Mouse (Mus musculus) midbrain, embryonic 13.5 days (tissue): ENCODE measurements at regions not wholly inside any gene's neighbourhood (a gene's known extent, or its start where the extent isn't known, plus 50 kb on each side); places are given as distances from the start of the nearest gene placed in this dataset.

Experiments
- ATAC-seq: fragments of 200-750 bp; cut with Nextera tagmentation; 2 replicates; pipeline ENCODE4 v1.8.0; 2017; ENCODE audit warnings: mild to moderate bottlenecking, moderate TSS enrichment, moderate library complexity
- H3K27ac ChIP-seq: fragments of 300-500 bp; sonication (generic); 2 replicates; pipeline ENCODE4 v1.5.1; 2015; ENCODE audit warnings: inconsistent platforms, mild to moderate bottlenecking, moderate library complexity
- H3K27me3 ChIP-seq: fragments of 300-500 bp; sonication (generic); 2 replicates; pipeline ENCODE4 v1.6.1; 2015; ENCODE audit warnings: mild to moderate bottlenecking, inconsistent platforms
- H3K36me3 ChIP-seq: fragments of 300-500 bp; sonication (generic); 2 replicates; pipeline ENCODE4 v1.6.1; 2015; ENCODE audit warnings: mild to moderate bottlenecking, inconsistent platforms
- H3K4me1 ChIP-seq: fragments of 300-500 bp; sonication (generic); replicated peaks from 2 replicates; pipeline ENCODE4 v1.6.1; 2015; ENCODE audit warnings: inconsistent platforms
- H3K4me2 ChIP-seq: fragments of 300-500 bp; sonication (generic); replicated peaks from 2 replicates; pipeline ENCODE4 v1.6.1; 2015; ENCODE audit warnings: moderate library complexity, mild to moderate bottlenecking, inconsistent platforms
- H3K4me3 ChIP-seq: fragments of 300-500 bp; sonication (generic); replicated peaks from 2 replicates; pipeline ENCODE4 v1.5.1; 2015; ENCODE audit warnings: mild to moderate bottlenecking, inconsistent platforms
- H3K9ac ChIP-seq: fragments of 300-500 bp; sonication (generic); replicated peaks from 2 replicates; pipeline ENCODE4 v1.6.1; 2015; ENCODE audit warnings: mild to moderate bottlenecking, inconsistent platforms
- H3K9me3 ChIP-seq: fragments of 300-500 bp; sonication (generic); 2 replicates; pipeline ENCODE4 v1.6.1; 2016; ENCODE audit warnings: mild to moderate bottlenecking, inconsistent platforms
- WGBS: fragments of 180-500 bp; shearing (Covaris S2); methylation state at CpG from one replicate; pipeline ENCODE4 v1.1.7; 2015; 5-methylcytosine and 5-hydroxymethylcytosine counted together

- Histone ChIP-seq H3K9ac (no peak overlapping the region), H3K4me2 (no peak overlapping the region), H3K27ac (no peak overlapping the region), H3K36me3 (no peaks in the 10 kb centered on the region), H3K9me3 (no peaks in the 10 kb centered on the region), H3K4me3 (no peak overlapping the region), H3K27me3 (no peaks in the 10 kb centered on the region), H3K4me1 (no peaks in the 10 kb centered on the region)
- ATAC-seq, result no peak
- WGBS, result 92% methylated on average over 4 of the region's 4 CpGs
These were observed 538.0 kb downstream of the Etv1 start for GRCm38 (mm10) chr12:39317229-39317628.

- Histone ChIP-seq H3K27me3 (no peaks in the 10 kb centered on the region), H3K4me2 (no peak overlapping the region), H3K4me1 (no peaks in the 10 kb centered on the region), H3K9me3 (no peaks in the 10 kb centered on the region), H3K27ac (no peak overlapping the region), H3K36me3 (no peaks in the 10 kb centered on the region), H3K9ac (no peak overlapping the region), H3K4me3 (no peak overlapping the region)
- 85% methylated on average over 1 of the region's 1 CpGs for WGBS
- ATAC-seq, result no peak
These were observed 542.3 kb downstream of the Etv1 start for GRCm38 (mm10) chr12:39321453-39321852.

- no peak for ATAC-seq
- no peaks in the 10 kb centered on the region for H3K9me3 ChIP-seq
- H3K36me3 ChIP-seq, result no peaks in the 10 kb centered on the region
- H3K27me3 ChIP-seq, result no peaks in the 10 kb centered on the region
- no peak overlapping the region for H3K4me2 ChIP-seq
- H3K9ac ChIP-seq, result no peak overlapping the region
- no peak overlapping the region for H3K27ac ChIP-seq
- 88% methylated on average over 7 of the region's 7 CpGs for WGBS
- H3K4me3 ChIP-seq, result no peak overlapping the region
- H3K4me1 ChIP-seq, result 0 out of 2 replicates have a peak, but pooled peaks cover 3% of the 10 kb centered on the region
These were observed 547.0 kb downstream of the Etv1 start for GRCm38 (mm10) chr12:39326157-39326556.

- Histone ChIP-seq H3K36me3 (no peaks in the 10 kb centered on the region), H3K9ac (no peak overlapping the region), H3K27ac (no peak overlapping the region), H3K9me3 (no peaks in the 10 kb centered on the region), H3K27me3 (no peaks in the 10 kb centered on the region), H3K4me3 (no peak overlapping the region), H3K4me2 (no peak overlapping the region), H3K4me1 (0 out of 2 replicates have a peak, but pooled peaks cover 3% of the 10 kb centered on the region)
- whole genome bisulfite sequencing, result 89% methylated on average over 4 of the region's 4 CpGs
- no peak for ATAC-seq
These were observed 547.6 kb downstream of the Etv1 start for GRCm38 (mm10) chr12:39326668-39327299.

- H3K36me3 ChIP-seq, result no peaks in the 10 kb centered on the region
- ATAC-seq, result peak; percentile 37; the same call in 1 of the 2 replicates
- no peak overlapping the region for H3K9ac ChIP-seq
- no peak overlapping the region for H3K27ac ChIP-seq
- no peaks in the 10 kb centered on the region for H3K27me3 ChIP-seq
- no peak overlapping the region for H3K4me2 ChIP-seq
- 0 out of 2 replicates have a peak, but pooled peaks cover 3% of the 10 kb centered on the region for H3K4me1 ChIP-seq
- no peak overlapping the region for H3K4me3 ChIP-seq
- no peaks in the 10 kb centered on the region for H3K9me3 ChIP-seq
These were observed 549.2 kb downstream of the Etv1 start for GRCm38 (mm10) chr12:39328377-39328776.

GRCm38 (mm10) chr12:39339101-39339538 lies 559.9 kb downstream of the Etv1 start:
- H3K36me3 ChIP-seq, result no peaks in the 10 kb centered on the region
- H3K27me3 ChIP-seq, result no peaks in the 10 kb centered on the region
- no peak overlapping the region for H3K4me3 ChIP-seq
- 89% methylated on average over 5 of the region's 5 CpGs for WGBS
- no peaks in the 10 kb centered on the region for H3K9me3 ChIP-seq
- no peak overlapping the region for H3K4me2 ChIP-seq
- ATAC-seq, result no peak
- no peak overlapping the region for H3K27ac ChIP-seq
- no peaks in the 10 kb centered on the region for H3K4me1 ChIP-seq
- no peak overlapping the region for H3K9ac ChIP-seq

GRCm38 (mm10) chr12:39341751-39342271 lies 562.6 kb downstream of the Etv1 start:
- H3K4me3 ChIP-seq, result no peak overlapping the region
- H3K4me1 ChIP-seq, result no peaks in the 10 kb centered on the region
- 65% methylated on average over 5 of the region's 5 CpGs for WGBS
- no peaks in the 10 kb centered on the region for H3K36me3 ChIP-seq
- H3K9me3 ChIP-seq, result no peaks in the 10 kb centered on the region
- H3K9ac ChIP-seq, result no peak overlapping the region
- H3K27me3 ChIP-seq, result no peaks in the 10 kb centered on the region
- no peak overlapping the region for H3K27ac ChIP-seq
- no peak overlapping the region for H3K4me2 ChIP-seq
- ATAC-seq, result 0 out of 2 replicates have a peak, but pooled peaks have one; percentile 48

GRCm38 (mm10) chr12:39342327-39342726 lies 563.1 kb downstream of the Etv1 start:
- Histone ChIP-seq H3K36me3 (no peaks in the 10 kb centered on the region), H3K4me1 (no peaks in the 10 kb centered on the region), H3K4me2 (no peak overlapping the region), H3K9me3 (no peaks in the 10 kb centered on the region), H3K4me3 (no peak overlapping the region), H3K27me3 (no peaks in the 10 kb centered on the region), H3K9ac (no peak overlapping the region), H3K27ac (no peak overlapping the region)
- ATAC-seq, result 0 out of 2 replicates have a peak, but pooled peaks have one; percentile 53
- 79% methylated on average over 9 of the region's 9 CpGs for WGBS

- no peaks in the 10 kb centered on the region for H3K27me3 ChIP-seq
- H3K9ac ChIP-seq, result no peak overlapping the region
- H3K4me2 ChIP-seq, result no peak overlapping the region
- ATAC-seq, result no peak
- no peaks in the 10 kb centered on the region for H3K4me1 ChIP-seq
- no peaks in the 10 kb centered on the region for H3K9me3 ChIP-seq
- H3K27ac ChIP-seq, result no peak overlapping the region
- no peaks in the 10 kb centered on the region for H3K36me3 ChIP-seq
- no peak overlapping the region for H3K4me3 ChIP-seq
These were observed 592.5 kb downstream of the Etv1 start for GRCm38 (mm10) chr12:39371480-39372245.

GRCm38 (mm10) chr12:39373721-39374120 lies 594.5 kb downstream of the Etv1 start:
- Histone ChIP-seq H3K4me3 (no peak overlapping the region), H3K9ac (no peak overlapping the region), H3K27me3 (no peaks in the 10 kb centered on the region), H3K36me3 (no peaks in the 10 kb centered on the region), H3K27ac (no peak overlapping the region), H3K4me1 (no peaks in the 10 kb centered on the region), H3K4me2 (no peak overlapping the region), H3K9me3 (no peaks in the 10 kb centered on the region)
- ATAC-seq, result no peak
- WGBS, result 91% methylated on average over 1 of the region's 1 CpGs
